Mouse (Mus musculus): ENCODE data around the gene Clcnka. TPM values are rescaled to one million over a fixed set of nuclear protein-coding genes. Genes with fewer than 3 reads are reported as not detected.

Gene Clcnka
- total and polyA plus RNA-seq, 3 experiments = not detected

DNA sequence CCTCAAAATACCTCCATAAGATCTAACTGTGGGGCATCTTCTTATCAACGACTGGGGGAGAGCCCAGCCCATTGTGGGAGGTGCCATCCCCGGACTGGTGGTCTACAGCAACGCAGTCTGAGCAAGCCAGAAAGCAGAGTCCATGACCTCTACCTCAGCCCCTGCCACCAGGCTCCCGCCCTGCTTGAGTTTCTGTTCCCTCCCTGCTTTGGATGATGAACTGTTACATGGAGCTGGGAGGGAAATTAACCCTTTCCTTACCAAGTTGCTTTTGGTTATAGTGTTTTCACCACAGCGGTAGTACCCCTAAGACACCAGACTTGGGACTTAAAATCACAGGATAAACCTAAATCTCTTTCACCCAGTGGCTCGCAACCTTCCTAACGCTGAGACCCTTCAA lies 46.6 kb downstream of the Clcnka start:
- Histone ChIP-seq H3K79me2 (ENCODE audit: control insufficient read depth, insufficient read depth, low read length, poor library complexity) (no peaks in the 10 kb centered on the region), H3K4me1 (ENCODE audit: control insufficient read depth in 1 of 2, insufficient read depth in 2 of 2, low read length in 2 of 2) (no peaks in the 10 kb centered on the region), H3K4me3 (ENCODE audit: control insufficient read depth in 1 of 2, insufficient read depth in 1 of 2, low read depth in 2 of 2, low read length in 2 of 2) (no peak overlapping the region), H3K9ac (ENCODE audit: control insufficient read depth, low read depth, low read length, poor library complexity, severe bottlenecking) (no peak overlapping the region), H3K36me3 (ENCODE audit: control insufficient read depth in 1 of 2, insufficient read depth in 2 of 2, low read length in 2 of 2) (no peaks in the 10 kb centered on the region), H3K27ac (ENCODE audit: control insufficient read depth, low read depth, low read length) (no peak overlapping the region), H3K9me3 (replicated peaks; ENCODE audit: insufficient read depth, low read length) (no peaks in the 10 kb centered on the region), H3K27me3 (ENCODE audit: control insufficient read depth in 1 of 2, insufficient read depth in 2 of 2, low read length in 2 of 2) (no peaks in the 10 kb centered on the region)
- TF ChIP-seq MAX (IDR thresholded peaks at IDR 0.05; ENCODE audit: low read length) = no peak
- no peak for TF ChIP-seq POLR2AphosphoS2 (IDR thresholded peaks at IDR 0.05; ENCODE audit: low read length)
- DNase-seq (ENCODE audit: low read depth, low spot score) = no peak

DNA sequence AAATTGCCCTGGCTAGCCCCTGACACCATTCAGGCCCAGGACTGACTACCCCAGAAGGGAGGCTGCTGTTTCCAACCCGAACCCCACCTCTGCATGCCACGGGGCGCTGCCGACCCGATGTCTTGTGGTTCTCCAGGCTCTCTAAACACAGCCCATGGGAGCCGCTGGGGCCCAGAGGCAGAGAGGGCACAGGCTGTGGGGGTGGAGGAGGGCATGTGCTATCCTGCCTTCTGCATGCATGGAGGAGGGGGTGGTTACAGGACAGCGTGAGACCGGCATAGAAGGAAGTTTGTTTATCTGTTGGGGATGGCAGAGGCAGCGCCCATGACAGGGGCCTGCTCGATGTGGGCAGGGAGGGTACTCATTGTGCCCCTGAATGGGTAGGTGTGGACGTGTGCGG lies 48.5 kb downstream of the Clcnka start:
- no peaks in the 10 kb centered on the region for H3K9me3 ChIP-seq (replicated peaks; ENCODE audit: insufficient read depth, low read length)
- no peaks in the 10 kb centered on the region for H3K4me1 ChIP-seq (ENCODE audit: control insufficient read depth in 1 of 2, insufficient read depth in 2 of 2, low read length in 2 of 2)
- H3K4me3 ChIP-seq (ENCODE audit: control insufficient read depth in 1 of 2, insufficient read depth in 1 of 2, low read depth in 2 of 2, low read length in 2 of 2) = no peak overlapping the region
- H3K27me3 ChIP-seq (ENCODE audit: control insufficient read depth in 1 of 2, insufficient read depth in 2 of 2, low read length in 2 of 2) = no peaks in the 10 kb centered on the region
- H3K79me2 ChIP-seq (ENCODE audit: control insufficient read depth, insufficient read depth, low read length, poor library complexity) = no peaks in the 10 kb centered on the region
- no peaks in the 10 kb centered on the region for H3K36me3 ChIP-seq (ENCODE audit: control insufficient read depth in 1 of 2, insufficient read depth in 2 of 2, low read length in 2 of 2)
- no peak overlapping the region for H3K9ac ChIP-seq (ENCODE audit: control insufficient read depth, low read depth, low read length, poor library complexity, severe bottlenecking)
- no peak for DNase-seq (ENCODE audit: low read depth, low spot score)
- TF ChIP-seq ZMIZ1 (IDR thresholded peaks at IDR 0.05; ENCODE audit: low read depth, low read length) (no peak), HCFC1 (IDR thresholded peaks at IDR 0.05; ENCODE audit: low read depth, low read length) (no peak), USF1 (IDR thresholded peaks at IDR 0.05; ENCODE audit: low read depth, low read length) (no peak), MAX (IDR thresholded peaks at IDR 0.05; ENCODE audit: low read length) (no peak), MEF2A (IDR thresholded peaks at IDR 0.05; ENCODE audit: extremely low read depth, insufficient replicate concordance, low read depth, low read length, poor library complexity, severe bottlenecking) (no peak), UBTF (IDR thresholded peaks at IDR 0.05; ENCODE audit: borderline replicate concordance, insufficient read depth, low read depth, low read length) (no peak), MYB (IDR thresholded peaks at IDR 0.05; ENCODE audit: low read depth, low read length) (no peak), RCOR1 (IDR thresholded peaks at IDR 0.05; ENCODE audit: low read depth, low read length) (no peak), TCF12 (IDR thresholded peaks at IDR 0.05; ENCODE audit: low read depth, low read length) (no peak), POLR2A (IDR thresholded peaks at IDR 0.05; ENCODE audit: control insufficient read depth in 1 of 2, insufficient read depth in 1 of 2, low read depth in 1 of 2, low read length in 2 of 2, poor library complexity in 1 of 2) (no peak), NELFE (IDR thresholded peaks at IDR 0.05; ENCODE audit: low read depth, low read length) (no peak)
- no peak overlapping the region for H3K27ac ChIP-seq (ENCODE audit: control insufficient read depth, low read depth, low read length)

DNA sequence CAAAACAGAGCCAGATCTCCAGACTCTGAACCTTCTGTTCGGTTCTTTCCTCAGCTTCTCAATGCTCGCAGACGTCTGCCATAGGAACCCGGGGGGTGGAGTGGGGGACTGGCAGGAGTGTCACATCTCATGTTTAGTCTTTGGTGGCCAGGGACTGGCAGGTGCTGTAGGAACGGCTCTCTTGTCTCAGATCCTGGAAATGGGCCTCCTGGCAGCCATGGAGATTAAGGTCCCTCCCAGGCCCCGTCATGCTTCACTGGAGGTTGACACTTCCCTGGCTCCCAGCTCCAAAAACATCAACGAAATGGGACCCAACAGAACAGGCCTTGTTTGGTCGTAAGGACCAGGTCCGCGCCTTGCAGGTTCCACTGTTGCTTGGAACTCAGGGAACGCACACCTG lies 49.9 kb downstream of the Clcnka start:
- Histone ChIP-seq H3K4me1 (ENCODE audit: control insufficient read depth in 1 of 2, insufficient read depth in 2 of 2, low read length in 2 of 2) (no peaks in the 10 kb centered on the region), H3K27me3 (ENCODE audit: control insufficient read depth in 1 of 2, insufficient read depth in 2 of 2, low read length in 2 of 2) (no peaks in the 10 kb centered on the region), H3K9me3 (replicated peaks; ENCODE audit: insufficient read depth, low read length) (no peaks in the 10 kb centered on the region), H3K4me3 (ENCODE audit: control insufficient read depth in 1 of 2, insufficient read depth in 1 of 2, low read depth in 2 of 2, low read length in 2 of 2) (no peak overlapping the region), H3K9ac (ENCODE audit: control insufficient read depth, low read depth, low read length, poor library complexity, severe bottlenecking) (no peak overlapping the region), H3K27ac (ENCODE audit: control insufficient read depth, low read depth, low read length) (no peak overlapping the region), H3K36me3 (ENCODE audit: control insufficient read depth in 1 of 2, insufficient read depth in 2 of 2, low read length in 2 of 2) (no peaks in the 10 kb centered on the region), H3K79me2 (ENCODE audit: control insufficient read depth, insufficient read depth, low read length, poor library complexity) (no peaks in the 10 kb centered on the region)
- DNase-seq (ENCODE audit: low read depth, low spot score) = no peak
- TF ChIP-seq KAT2A (conservative IDR thresholded peaks at IDR 0.05; ENCODE audit: low read depth, low read length) (no peak), MAZ (IDR thresholded peaks at IDR 0.05; ENCODE audit: low read depth, low read length) (no peak), MEF2A (IDR thresholded peaks at IDR 0.05; ENCODE audit: extremely low read depth, insufficient replicate concordance, low read depth, low read length, poor library complexity, severe bottlenecking) (no peak), SMC3 (IDR thresholded peaks at IDR 0.05; ENCODE audit: low read depth, low read length) (no peak), NRF1 (IDR thresholded peaks at IDR 0.05; ENCODE audit: insufficient read depth, low read depth, low read length, poor library complexity, severe bottlenecking) (no peak), CHD2 (IDR thresholded peaks at IDR 0.05; ENCODE audit: low read length) (no peak)

Data from MEL (cell line).